Mouse (Mus musculus): ENCODE measurements at regions not wholly inside any gene's neighbourhood (a gene's known extent, or its start where the extent isn't known, plus 50 kb on each side); places are given as distances from the start of the nearest gene placed in this dataset.

GRCm38 (mm10) chr13:44360016-44360415 is 369.3 kb upstream of the Jarid2 start:
- no peak for DNase-seq

DNA sequence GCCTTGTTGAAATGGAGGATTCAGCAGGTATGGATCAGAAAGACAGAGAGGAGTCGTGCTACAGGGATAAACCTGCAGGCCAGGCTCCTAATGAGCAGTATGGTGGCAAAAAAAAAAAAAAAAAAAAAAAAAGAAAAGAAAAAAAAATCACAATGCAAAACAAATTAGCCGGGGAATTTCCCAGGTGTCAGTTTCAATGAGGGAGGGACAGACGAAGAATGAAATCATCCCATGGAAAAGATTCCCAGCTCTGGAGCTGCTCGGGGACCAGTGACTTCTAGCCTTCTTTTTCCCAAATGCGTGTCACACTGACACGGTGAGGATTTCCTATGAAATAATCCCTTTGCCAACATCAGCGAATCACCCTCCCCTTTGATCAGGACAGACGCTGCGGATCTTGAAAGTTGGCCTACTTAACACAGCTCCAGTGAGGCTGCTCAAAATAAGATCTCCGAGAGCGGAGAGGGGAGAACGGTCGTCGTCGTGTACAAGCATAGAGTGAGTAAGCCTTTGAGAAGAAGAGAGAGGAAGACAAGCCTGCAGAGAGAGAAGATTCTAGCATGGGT is 368.5 kb upstream of the Jarid2 start:
- DNase-seq, result no peak

DNA sequence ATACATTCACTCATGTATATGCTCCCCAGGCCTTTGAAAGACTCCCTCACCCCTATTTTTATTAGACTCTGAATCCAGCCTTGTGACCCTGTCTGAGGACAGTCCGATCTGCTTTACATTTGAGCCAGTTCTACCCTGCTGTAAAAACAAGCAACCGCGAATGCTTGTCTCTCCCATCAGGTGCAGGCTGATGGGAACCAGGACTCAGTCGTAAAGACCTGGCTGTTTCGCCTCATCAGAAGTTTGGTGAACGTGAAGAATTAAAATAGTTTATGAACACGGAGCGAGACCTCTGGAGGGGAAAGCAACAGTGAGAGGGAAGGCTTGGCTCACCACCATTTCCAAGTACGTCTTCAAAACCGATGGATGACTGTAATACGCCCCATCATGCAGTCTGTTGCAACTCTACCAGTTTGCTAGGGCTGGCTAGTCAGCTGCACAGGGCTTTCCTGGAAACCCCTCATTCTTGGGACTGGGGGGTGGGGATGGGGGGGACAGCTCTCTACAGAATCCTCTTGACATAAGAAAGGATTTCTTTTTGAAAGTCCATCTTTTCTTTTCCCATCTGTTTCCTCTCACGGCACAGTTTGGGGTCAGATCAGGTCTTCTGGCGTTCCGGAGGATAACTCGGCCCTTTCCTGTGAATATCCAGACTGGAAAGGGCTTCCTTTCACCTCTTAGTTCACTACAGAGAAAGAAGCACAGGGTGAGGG is 366.8 kb upstream of the Jarid2 start:
- DNase-seq, result peak in 1 of 2 experiments; percentile 30

GRCm38 (mm10) chr13:44363016-44363415 is 366.3 kb upstream of the Jarid2 start:
- no peak for DNase-seq

GRCm38 (mm10) chr13:44369301-44369700 is 360.0 kb upstream of the Jarid2 start:
- no peak for DNase-seq

DNA sequence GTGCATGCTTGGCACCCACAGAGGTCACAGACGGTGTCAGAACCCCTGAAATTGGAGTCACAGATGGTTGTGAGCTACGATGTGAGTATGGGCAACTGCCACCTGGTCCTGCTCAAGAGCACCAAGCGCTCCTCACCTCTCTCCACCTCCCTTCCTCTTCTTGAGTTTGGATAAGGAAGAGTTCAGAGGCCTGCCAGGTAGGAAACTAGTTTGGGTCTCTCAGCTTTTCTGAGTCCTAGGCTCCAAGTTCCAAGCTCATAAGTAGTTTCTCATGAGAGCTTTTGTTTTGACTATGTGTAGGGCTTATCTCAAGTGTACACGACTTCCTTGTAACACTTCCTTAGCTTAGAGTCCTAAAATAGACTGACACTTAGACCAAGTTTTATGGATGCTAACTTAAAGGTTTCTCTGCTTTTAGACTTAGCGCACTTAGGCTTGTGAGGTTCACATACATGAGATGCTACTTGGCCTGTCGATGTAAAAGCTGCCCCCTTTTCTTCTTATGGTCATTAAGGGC is 356.9 kb upstream of the Jarid2 start:
- no peak for DNase-seq

DNA sequence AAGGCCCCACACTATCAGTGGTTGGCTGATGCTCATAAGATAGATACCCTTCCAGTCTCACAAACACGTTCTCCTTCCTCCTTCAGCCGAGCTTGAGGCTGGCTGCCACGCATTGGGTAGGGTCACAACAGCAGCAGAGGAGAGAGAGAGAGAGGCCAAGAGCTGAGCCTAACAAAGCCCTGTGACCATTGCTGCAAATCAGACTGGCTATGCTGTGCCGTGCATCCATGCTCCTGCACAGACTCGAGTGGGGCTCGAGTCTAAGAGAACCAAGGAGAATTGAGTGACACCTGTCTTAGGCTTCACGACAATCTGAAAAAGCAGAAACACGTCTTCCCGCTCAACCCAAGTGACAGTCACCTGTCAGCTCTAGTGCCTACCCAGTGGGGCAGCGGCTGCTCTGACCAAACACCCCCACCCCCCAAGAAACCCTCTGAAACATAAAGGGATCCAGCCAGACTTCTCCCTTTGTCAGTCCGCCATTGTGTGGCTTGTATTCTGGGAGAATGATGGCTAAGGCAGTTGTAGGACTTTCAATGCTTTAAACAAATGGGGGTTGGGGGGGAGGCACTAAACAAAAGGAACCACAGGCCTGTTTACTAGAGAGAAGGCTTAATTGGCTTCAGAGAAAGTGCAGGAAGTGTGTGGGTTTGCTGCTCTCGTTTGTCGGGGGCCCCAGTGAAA is 353.7 kb upstream of the Jarid2 start:
- no peak for DNase-seq

DNA sequence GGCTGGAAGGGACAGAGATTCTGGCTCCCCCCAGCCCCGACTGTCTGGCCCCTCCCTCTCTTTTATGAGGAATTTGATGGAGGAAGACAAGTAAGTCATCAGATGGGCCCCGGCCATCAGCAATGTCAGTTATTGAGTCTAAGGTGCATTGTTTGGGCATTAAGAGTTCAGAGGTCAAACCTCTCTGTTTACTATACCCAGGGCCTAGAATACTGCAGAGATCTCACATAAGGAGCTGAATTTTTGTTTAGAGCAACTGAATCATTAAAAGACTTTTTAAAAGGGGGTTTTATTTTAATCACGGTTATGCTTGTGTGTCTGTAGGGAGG is 353.1 kb upstream of the Jarid2 start:
- no peak for DNase-seq

DNA sequence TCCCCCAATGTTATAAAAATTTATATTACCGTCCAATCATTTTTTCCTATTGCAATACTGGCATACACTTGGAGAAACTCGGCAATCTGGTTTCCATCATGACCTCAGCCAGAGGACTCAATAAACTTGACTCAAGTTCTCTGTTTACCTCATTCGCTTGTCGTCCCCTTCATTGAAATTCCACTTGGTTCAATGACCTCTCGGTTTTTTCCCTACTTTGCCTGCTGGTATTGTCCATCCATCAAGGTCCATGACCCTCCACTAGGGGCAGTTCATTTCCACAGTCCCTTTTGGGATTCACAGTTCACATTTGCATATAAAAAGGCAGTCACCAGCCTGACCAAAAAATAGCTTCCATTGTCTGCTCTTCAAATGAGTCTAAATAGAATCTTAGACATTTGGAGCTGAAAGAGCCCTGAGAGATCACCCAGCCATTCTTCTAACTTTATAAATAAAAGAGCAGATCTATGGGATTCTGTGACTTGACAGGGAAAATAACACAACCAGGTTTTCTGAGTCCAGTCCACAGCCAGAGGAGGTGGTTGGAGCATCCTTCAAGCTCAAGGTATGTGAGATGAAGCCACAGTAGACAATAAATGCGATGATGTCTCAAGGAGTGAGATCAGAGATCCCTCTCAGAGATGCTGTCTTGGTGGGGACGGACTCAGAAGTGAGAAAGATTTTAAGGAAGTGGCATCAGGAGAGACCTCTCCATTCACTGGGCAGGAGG is 347.4 kb upstream of the Jarid2 start:
- peak; percentile 17 to 27 for DNase-seq

- DNase-seq, result no peak
These were observed 346.0 kb upstream of the Jarid2 start for GRCm38 (mm10) chr13:44383322-44383721.

GRCm38 (mm10) chr13:44386767-44387166 is 342.5 kb upstream of the Jarid2 start:
- DNase-seq, result no peak

DNA sequence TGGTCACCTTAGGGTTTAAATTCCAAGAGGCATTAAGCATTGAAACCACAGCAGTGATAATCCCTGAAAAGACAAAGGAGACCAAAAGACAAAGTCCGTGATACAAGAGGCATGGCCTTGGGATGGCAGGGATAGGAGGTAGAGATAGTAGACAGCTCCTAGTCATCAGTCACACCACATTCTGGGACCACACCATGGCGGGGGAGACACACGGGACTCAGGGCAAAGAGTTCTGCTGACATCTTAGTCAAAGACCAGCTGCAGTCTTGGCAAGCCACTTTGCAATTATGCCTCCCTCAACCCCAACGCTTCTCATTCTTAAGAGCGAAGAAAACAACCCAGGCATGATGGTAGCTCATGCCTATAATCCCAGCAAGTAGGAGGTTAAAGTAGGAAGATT is 339.6 kb upstream of the Jarid2 start:
- no peak for DNase-seq

DNA sequence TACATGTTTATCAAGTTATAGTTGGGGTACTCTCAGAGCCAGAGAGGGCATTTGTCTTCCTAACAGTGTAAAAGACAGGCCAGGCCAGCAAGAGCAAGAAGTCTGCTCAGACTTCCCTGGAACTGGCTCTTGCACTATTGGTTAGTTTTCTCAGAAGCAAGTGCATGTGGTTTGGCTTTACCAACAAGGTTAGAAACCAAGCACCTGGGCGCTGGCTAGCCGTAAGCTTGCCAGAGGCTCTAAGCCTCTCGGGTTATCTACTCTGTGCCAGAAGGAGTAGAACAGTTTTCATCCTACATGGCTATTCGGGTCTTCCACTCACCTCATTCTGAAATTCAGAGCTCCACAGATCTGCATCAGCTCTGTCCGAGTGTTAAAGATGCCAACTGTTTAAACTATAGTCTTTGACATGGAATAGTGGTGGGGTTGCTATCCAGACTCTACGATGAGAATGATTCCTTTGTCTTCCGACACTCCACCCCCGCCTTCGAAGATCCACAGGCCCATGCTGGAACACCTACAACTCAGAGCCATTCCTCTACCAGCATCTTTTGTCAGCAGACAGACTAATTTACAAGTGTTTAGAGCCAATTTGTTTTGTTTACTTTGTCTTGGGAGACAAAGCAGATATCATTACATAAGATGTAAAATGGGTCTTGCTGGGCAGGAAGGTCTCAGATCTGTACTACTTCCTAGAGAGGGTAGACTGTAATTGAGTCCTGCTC is 338.4 kb upstream of the Jarid2 start:
- no peak for DNase-seq

DNA sequence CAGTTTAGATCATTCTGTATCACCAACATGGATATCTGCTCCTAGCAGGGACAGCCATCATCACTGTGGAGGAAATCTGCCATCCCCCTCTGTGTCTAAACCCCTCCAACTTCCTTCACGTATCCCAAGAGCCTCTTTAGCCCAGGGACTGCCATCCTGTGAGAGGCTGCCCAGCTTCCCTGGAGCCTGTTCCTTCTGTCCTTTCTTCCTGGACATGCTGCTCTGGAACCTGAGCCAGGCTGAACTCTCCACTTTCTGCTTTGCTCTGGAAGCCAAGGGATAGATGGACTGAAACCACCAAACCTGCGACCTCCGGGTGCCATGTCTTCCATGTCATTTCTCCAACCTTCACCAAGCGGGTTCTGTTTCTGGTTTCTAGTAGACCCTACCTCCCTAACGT is 335.3 kb upstream of the Jarid2 start:
- no peak for DNase-seq

DNA sequence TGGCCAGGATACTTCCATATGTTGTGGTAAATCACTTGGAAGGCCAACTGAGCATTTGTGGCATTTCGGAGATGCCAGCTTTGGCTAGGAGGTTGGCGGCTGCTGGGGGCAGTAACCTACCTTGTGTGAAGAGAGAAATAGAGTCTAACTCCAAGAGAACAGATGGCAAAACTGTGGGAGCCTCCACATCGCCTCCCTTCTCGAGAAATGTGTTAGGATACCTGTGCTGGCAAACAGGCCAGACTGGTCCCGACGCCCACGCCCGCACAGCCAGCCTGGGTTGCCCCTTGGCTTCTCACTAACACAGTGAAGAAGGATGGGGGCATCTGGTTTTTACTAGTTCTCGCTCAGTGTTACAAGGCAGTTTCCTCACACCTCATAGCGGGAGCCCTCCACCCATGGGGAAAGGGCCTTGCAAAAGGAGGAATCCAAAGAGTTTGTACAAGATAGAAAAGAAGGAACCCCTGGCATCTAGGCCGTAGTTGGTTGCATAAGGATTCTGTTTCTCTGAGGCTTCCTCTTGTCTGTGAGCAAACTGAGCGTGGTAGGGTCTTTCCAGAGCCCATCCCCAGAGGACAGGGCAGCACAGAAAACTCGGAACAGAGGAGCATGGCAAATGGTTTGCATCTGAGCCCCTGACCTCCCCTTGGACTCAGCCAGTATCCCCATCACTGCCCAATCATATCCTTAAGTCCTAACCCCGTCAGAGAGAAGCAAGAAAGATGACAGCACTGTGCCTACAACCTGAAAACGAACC is 330.5 kb upstream of the Jarid2 start:
- no peak for DNase-seq

GRCm38 (mm10) chr13:44399370-44399685 is 329.9 kb upstream of the Jarid2 start:
- DNase-seq, result no peak

DNA sequence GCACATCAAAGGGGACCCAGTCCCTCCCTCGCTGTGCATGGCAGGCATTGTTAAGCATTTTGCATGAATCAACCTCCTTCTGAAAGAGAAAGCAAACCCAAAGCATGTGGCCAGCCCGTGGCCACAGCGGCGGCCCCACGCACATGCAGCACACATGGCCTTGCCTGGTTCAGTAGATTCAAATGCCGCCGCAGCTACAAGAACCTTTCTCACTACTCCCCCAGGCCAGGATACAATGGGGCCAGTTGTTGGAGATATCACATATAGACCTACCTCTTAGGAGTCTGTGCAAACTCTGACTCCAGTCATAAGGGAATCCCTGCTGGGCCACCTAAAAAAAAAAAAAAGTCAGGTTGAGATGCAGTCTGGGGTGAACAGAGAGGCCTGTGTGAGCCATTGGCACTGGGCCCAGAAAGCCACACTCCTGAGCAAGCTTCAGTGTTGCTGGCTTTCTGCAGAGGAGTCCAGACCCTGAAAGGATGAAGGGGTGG is 329.4 kb upstream of the Jarid2 start:
- DNase-seq, result no peak

DNA sequence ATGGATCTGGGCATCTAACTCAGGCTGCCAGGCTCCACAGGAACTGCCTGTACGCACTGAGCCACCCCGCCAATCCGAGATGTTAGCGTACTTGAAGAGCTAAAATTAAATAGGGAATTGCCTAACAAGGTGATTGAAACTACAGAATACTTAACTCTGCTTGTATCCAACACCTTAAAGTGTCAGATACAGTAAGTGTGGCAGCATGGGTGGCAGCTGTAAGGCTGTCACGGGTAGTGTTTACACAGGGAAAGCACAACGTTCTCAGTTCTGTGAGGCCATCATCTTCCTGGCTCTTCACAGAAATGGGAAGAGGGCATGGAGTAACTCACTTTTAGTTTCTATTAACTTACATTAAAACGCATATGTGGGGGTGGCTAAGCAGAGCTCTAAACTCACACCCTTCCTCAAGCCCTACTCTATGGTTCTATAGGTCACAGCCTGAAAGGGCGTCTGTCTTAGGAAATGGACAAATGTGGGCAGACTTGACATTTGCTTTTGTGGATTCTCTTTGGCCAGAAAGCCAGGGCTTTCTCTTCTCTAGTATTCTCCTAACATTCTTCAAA is 325.2 kb upstream of the Jarid2 start:
- DNase-seq, result no peak

DNA sequence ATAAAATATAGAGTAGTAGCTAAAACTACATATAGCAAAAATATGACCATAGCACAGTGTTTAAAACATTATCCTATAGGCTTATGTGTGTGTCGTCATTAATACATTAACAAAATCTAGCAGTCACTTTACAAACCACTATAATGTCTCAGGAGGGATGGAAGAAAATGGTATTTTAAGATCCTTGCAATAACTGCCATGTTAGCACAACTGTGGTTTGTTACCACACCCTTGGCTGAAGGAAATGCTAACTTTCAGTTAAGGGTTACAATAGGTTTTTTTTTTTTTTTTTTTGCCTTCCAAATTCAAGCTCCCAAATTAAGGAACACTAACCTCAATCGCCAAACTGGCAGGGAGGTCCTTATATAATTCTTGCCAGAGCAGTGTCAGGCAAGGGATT is 322.0 kb upstream of the Jarid2 start:
- no peak for DNase-seq

- no peak for DNase-seq
These were observed 320.7 kb upstream of the Jarid2 start for GRCm38 (mm10) chr13:44408619-44408959.

DNA sequence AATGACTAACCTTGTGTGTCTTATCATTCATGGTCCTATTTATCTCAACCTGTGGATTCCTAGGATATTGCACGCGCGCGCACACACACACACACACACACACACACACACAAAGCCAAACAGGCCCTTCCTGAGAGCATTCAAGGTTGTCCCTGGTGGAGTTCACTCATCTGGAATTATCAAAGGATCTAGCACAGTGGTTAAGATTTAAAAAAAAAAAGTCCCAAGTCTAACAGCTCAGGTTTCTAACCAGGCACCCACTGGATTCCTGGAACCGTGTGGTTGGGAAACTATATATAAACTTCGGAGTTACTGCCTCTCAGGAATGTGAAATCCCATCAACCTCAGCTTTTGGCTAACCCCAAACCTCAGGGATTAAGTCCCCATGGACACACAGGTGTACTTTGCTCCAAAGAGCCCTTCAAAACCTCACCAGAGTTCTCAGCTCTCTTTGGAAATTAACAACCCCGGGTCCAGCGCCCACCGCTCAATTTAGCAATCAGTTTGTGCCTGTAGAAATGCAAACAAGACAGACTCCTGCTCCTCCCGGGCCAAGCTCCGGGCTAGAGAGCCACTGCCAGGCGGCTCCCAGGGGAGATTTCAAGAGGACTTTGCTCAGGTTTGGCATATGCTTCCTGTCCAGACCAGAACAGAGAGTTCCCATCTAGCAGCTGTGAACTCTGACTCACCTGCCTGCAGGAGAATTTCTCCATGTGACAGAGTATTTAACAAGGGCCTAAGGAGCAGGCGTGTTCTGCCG is 320.1 kb upstream of the Jarid2 start:
- DNase-seq, result peak; percentile 89 to 91

Measured in kidney, adult 8-10 months (tissue).